ENCODE assay signal across 11 mouse cellular contexts in the genomic region with DNA sequence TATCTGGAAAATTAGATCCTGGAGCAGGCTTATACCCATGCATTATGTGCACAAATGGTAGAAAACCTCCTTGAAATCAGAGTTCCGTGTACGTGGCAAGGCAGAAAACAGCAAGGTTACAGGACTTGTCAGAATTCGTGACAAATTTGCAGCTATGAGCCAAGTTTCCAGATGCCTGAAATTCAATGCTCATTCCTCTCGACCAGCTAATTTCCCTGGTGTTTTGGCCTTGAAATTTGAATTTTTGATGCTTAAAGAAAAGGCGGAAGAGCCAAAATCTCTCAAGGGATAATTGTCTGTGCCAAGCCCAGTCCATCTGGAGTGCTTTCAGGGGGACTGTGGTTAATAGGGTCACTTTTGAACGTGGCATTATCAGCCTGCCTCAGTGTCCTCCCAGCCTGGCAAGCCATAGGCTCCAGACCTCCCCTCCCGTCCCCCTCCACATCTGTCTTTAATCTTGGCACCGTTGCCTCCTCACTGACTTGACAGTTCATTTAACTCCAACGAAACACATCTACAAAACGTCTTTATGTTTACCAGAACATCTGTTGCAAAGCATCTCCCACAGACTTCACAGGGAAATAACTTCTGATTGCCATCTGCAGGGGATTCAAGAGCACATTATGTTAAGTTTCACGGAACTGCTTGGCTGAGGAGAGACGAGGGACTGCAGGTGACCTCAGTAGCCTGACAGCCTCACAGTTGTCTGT. TPM values are rescaled to one million over a fixed set of nuclear protein-coding genes. Genes with fewer than 3 reads are reported as not detected.
DNase-seq lines count a peak whose midpoint lies in the region; ATAC-seq lines count a peak whose summit lies in the region.
"Had no signal": no experiment of that assay in that cellular context is flagged by ENCODE, and none has a peak within 500 bp of the region (broad histone marks: within the 10 kb centered on the region; RNA-seq: fewer than 3 reads in every experiment).

No protein-coding gene starts in this region.

- DNase-seq in heart, embryonic 10.5 days (ENCODE audit: low spot score), result peak; percentile 54
- DNase-seq in midbrain, embryonic 10.5 days (ENCODE audit: low spot score), result no peak
- DNase-seq in midbrain, embryonic 11.5 days (ENCODE audit: low spot score, missing footprints), result no peak
- no peak for DNase-seq in ovary, postnatal 14 days (ENCODE audit: low spot score)
- DNase-seq in thymus, postnatal 36 days, result no peak
- DNase-seq: adrenal gland, postnatal 10 days; retina, postnatal 1 day had no signal

- peak overlapping the region; percentile 71; the same call in 1 of the 2 replicates for H3K27ac ChIP-seq in heart, embryonic 10.5 days
- no peak overlapping the region; the same call in 1 of the 2 replicates for H3K27ac ChIP-seq in heart, embryonic 12.5 days (ENCODE audit: poor library complexity, severe bottlenecking)
- H3K27ac ChIP-seq in midbrain, embryonic 10.5 days (replicated peaks), result 0 out of 2 replicates have a peak overlapping the region, but pooled peaks have one; percentile 17
- H3K27ac ChIP-seq in midbrain, embryonic 11.5 days (ENCODE audit: low read depth, low read length), result no peak overlapping the region
- no peak overlapping the region for H3K27ac ChIP-seq in hindbrain, embryonic 16.5 days (ENCODE audit: low read depth, low read length)
- H3K27ac ChIP-seq in stomach, embryonic 14.5 days (ENCODE audit: low read length), result peak overlapping the region; percentile 77
- H3K27ac ChIP-seq: liver, embryonic 14.5 days had no signal

- H3K9me3 ChIP-seq in heart, embryonic 10.5 days, result no peaks in the 10 kb centered on the region
- H3K9me3 ChIP-seq in heart, embryonic 12.5 days (replicated peaks), result no peaks in the 10 kb centered on the region
- no peaks in the 10 kb centered on the region for H3K9me3 ChIP-seq in midbrain, embryonic 10.5 days (replicated peaks)
- H3K9me3 ChIP-seq in midbrain, embryonic 11.5 days (ENCODE audit: control insufficient read depth, low read length), result no peaks in the 10 kb centered on the region
- no peaks in the 10 kb centered on the region for H3K9me3 ChIP-seq in hindbrain, embryonic 16.5 days (ENCODE audit: control insufficient read depth, low read length)
- no peaks in the 10 kb centered on the region for H3K9me3 ChIP-seq in stomach, embryonic 14.5 days (ENCODE audit: control insufficient read depth, low read depth, low read length)

- WGBS in heart, embryonic 10.5 days, result 43% methylated on average over 12 of the region's 12 CpGs
- 44% methylated on average over 12 of the region's 12 CpGs for WGBS in heart, embryonic 12.5 days
- WGBS in midbrain, embryonic 10.5 days, result 74% methylated on average over 12 of the region's 12 CpGs
- WGBS in midbrain, embryonic 11.5 days, result 60% methylated on average over 12 of the region's 12 CpGs
- 36% methylated on average over 12 of the region's 12 CpGs for WGBS in hindbrain, embryonic 16.5 days
- WGBS in stomach, embryonic 14.5 days, result 25% methylated on average over 12 of the region's 12 CpGs

- H3K9ac ChIP-seq in heart, embryonic 12.5 days, result no peak overlapping the region
- H3K9ac ChIP-seq in midbrain, embryonic 11.5 days (ENCODE audit: low read length), result no peak overlapping the region
- no peak overlapping the region for H3K9ac ChIP-seq in hindbrain, embryonic 16.5 days (ENCODE audit: low read depth, low read length)
- no peak overlapping the region for H3K9ac ChIP-seq in stomach, embryonic 14.5 days (replicated peaks; ENCODE audit: low read depth, low read length)
- H3K9ac ChIP-seq: liver, embryonic 14.5 days had no signal

- H3K4me2 ChIP-seq in heart, embryonic 12.5 days, result no peak overlapping the region
- H3K4me2 ChIP-seq in midbrain, embryonic 11.5 days, result no peak overlapping the region
- no peak overlapping the region for H3K4me2 ChIP-seq in hindbrain, embryonic 16.5 days (ENCODE audit: low read length)
- H3K4me2 ChIP-seq in stomach, embryonic 14.5 days (replicated peaks; ENCODE audit: low read depth, low read length), result no peak overlapping the region

- no peaks in the 10 kb centered on the region for H3K27me3 ChIP-seq in heart, embryonic 10.5 days (ENCODE audit: insufficient read depth, poor library complexity, severe bottlenecking)
- no peaks in the 10 kb centered on the region for H3K27me3 ChIP-seq in heart, embryonic 12.5 days (replicated peaks)
- no peaks in the 10 kb centered on the region for H3K27me3 ChIP-seq in midbrain, embryonic 10.5 days (ENCODE audit: low read depth, poor library complexity, severe bottlenecking)
- H3K27me3 ChIP-seq in midbrain, embryonic 11.5 days (ENCODE audit: control insufficient read depth, insufficient read depth, low read length), result no peaks in the 10 kb centered on the region
- no peaks in the 10 kb centered on the region for H3K27me3 ChIP-seq in hindbrain, embryonic 16.5 days (replicated peaks; ENCODE audit: control insufficient read depth, insufficient read depth, low read length)
- no peaks in the 10 kb centered on the region for H3K27me3 ChIP-seq in stomach, embryonic 14.5 days (ENCODE audit: control insufficient read depth, insufficient read depth, low read length)

- peaks cover 38% of the 10 kb centered on the region for H3K4me1 ChIP-seq in heart, embryonic 10.5 days
- H3K4me1 ChIP-seq in heart, embryonic 12.5 days (replicated peaks), result peaks cover 42% of the 10 kb centered on the region
- H3K4me1 ChIP-seq in midbrain, embryonic 10.5 days, result peaks cover 17% of the 10 kb centered on the region
- H3K4me1 ChIP-seq in midbrain, embryonic 11.5 days (ENCODE audit: control insufficient read depth, insufficient read depth, low read length), result no peaks in the 10 kb centered on the region
- H3K4me1 ChIP-seq in hindbrain, embryonic 16.5 days (ENCODE audit: control insufficient read depth, insufficient read depth, low read depth, low read length), result 0 out of 2 replicates have a peak, but pooled peaks cover 2% of the 10 kb centered on the region
- H3K4me1 ChIP-seq in stomach, embryonic 14.5 days (ENCODE audit: control insufficient read depth, insufficient read depth, low read length), result peaks cover 25% of the 10 kb centered on the region

- H3K36me3 ChIP-seq in heart, embryonic 10.5 days, result no peaks in the 10 kb centered on the region
- H3K36me3 ChIP-seq in heart, embryonic 12.5 days, result 0 out of 2 replicates have a peak, but pooled peaks cover under 1% of the 10 kb centered on the region
- H3K36me3 ChIP-seq in midbrain, embryonic 10.5 days, result peaks cover 6% of the 10 kb centered on the region
- no peaks in the 10 kb centered on the region for H3K36me3 ChIP-seq in midbrain, embryonic 11.5 days (ENCODE audit: control insufficient read depth, insufficient read depth, low read length)
- no peaks in the 10 kb centered on the region for H3K36me3 ChIP-seq in hindbrain, embryonic 16.5 days (ENCODE audit: control insufficient read depth, insufficient read depth, low read length)
- no peaks in the 10 kb centered on the region for H3K36me3 ChIP-seq in stomach, embryonic 14.5 days (ENCODE audit: control insufficient read depth, insufficient read depth, low read length)

- H3K4me3 ChIP-seq in heart, embryonic 10.5 days, result no peak overlapping the region
- no peak overlapping the region for H3K4me3 ChIP-seq in heart, embryonic 12.5 days
- H3K4me3 ChIP-seq in midbrain, embryonic 10.5 days, result no peak overlapping the region
- no peak overlapping the region for H3K4me3 ChIP-seq in midbrain, embryonic 11.5 days (ENCODE audit: low read depth, low read length)
- H3K4me3 ChIP-seq in hindbrain, embryonic 16.5 days (ENCODE audit: low read length), result no peak overlapping the region
- no peak overlapping the region for H3K4me3 ChIP-seq in stomach, embryonic 14.5 days (ENCODE audit: low read depth, low read length)

- ATAC-seq in heart, embryonic 12.5 days (ENCODE audit: insufficient number of reproducible peaks, low FRiP score), result no peak
- ATAC-seq in midbrain, embryonic 11.5 days (ENCODE audit: low FRiP score), result no peak
- ATAC-seq in hindbrain, embryonic 16.5 days, result peak; percentile 91
- ATAC-seq in stomach, embryonic 14.5 days (ENCODE audit: insufficient number of reproducible peaks, insufficient read depth, low FRiP score, low read depth), result peak; percentile 54; the same call in 1 of the 2 replicates

RNA-seq across cellular contexts. Expression of gene Zc2hc1b, which starts 6.9 kb away (rescaled TPM):
- polyA plus RNA-seq in heart, embryonic 10.5 days (2016; fragmentation: Nextera tagmentation; extraction: Ambion mirVana), result not detected in 2 replicates
- polyA plus RNA-seq in heart, embryonic 12.5 days (2016; fragmentation: Nextera tagmentation; extraction: Ambion mirVana), result not detected in 2 replicates
- not detected in 2 replicates for polyA plus RNA-seq in midbrain, embryonic 10.5 days (2016; fragmentation: Nextera tagmentation; extraction: Ambion mirVana)
- polyA plus RNA-seq in midbrain, embryonic 11.5 days (2014; fragmentation: Nextera tagmentation; extraction: Ambion mirVana), result not detected in 2 replicates
- polyA plus RNA-seq in hindbrain, embryonic 16.5 days (2015; fragmentation: Nextera tagmentation; extraction: Ambion mirVana), result not detected in 2 replicates
- polyA plus RNA-seq in stomach, embryonic 14.5 days (2014; fragmentation: Nextera tagmentation; extraction: Ambion mirVana), result not detected in 2 replicates
- polyA plus RNA-seq: liver, embryonic 14.5 days had no signal

RNA-seq across cellular contexts. Expression of gene Ltv1, which starts 22.1 kb away (rescaled TPM):
- polyA plus RNA-seq in heart, embryonic 10.5 days (2016; fragmentation: Nextera tagmentation; extraction: Ambion mirVana), result 79.1 and 81.1 TPM in 2 replicates
- polyA plus RNA-seq in heart, embryonic 12.5 days (2016; fragmentation: Nextera tagmentation; extraction: Ambion mirVana), result 57.3 and 65.5 TPM in 2 replicates
- polyA plus RNA-seq in midbrain, embryonic 10.5 days (2016; fragmentation: Nextera tagmentation; extraction: Ambion mirVana), result 67.1 and 74.0 TPM in 2 replicates
- polyA plus RNA-seq in midbrain, embryonic 11.5 days (2014; fragmentation: Nextera tagmentation; extraction: Ambion mirVana), result 77.6 and 83.1 TPM in 2 replicates
- polyA plus RNA-seq in hindbrain, embryonic 16.5 days (2015; fragmentation: Nextera tagmentation; extraction: Ambion mirVana), result 30.8 and 36.0 TPM in 2 replicates
- polyA plus RNA-seq in stomach, embryonic 14.5 days (2014; fragmentation: Nextera tagmentation; extraction: Ambion mirVana), result 75.6 and 80.2 TPM in 2 replicates

Comparison
In these comparisons a context has a peak if more than half of its experiments do, and no peak if none do; other contexts are left out.
1. H3K27ac ChIP-seq: peak in heart, embryonic 10.5 days (single experiment), midbrain, embryonic 10.5 days (single experiment) and stomach, embryonic 14.5 days (single experiment); none in heart, embryonic 12.5 days (single experiment), midbrain, embryonic 11.5 days (single experiment) and hindbrain, embryonic 16.5 days (single experiment).
2. ATAC-seq: peak in hindbrain, embryonic 16.5 days (single experiment) and stomach, embryonic 14.5 days (single experiment); none in heart, embryonic 12.5 days (single experiment) and midbrain, embryonic 11.5 days (single experiment).